Mouse (Mus musculus) heart, postnatal 0 days (tissue): ENCODE data around the gene Daglb. TPM values are rescaled to one million over a fixed set of nuclear protein-coding genes. Genes with fewer than 3 reads are reported as not detected.

Source experiments
- ATAC-seq: fragments of 200-750 bp; cut with Nextera tagmentation; 2 replicates; pipeline ENCODE4 v1.8.0; 2017; ENCODE audit warnings: low read depth, moderate number of reproducible peaks, moderate library complexity; ENCODE audit not compliant: insufficient read depth
- DNase-seq: peaks from one replicate; pipeline ENCODE4 v3.0.0-alpha.2; 2016; ENCODE audit warnings: low spot score
- H3K27ac ChIP-seq: fragments of 300-500 bp; sonication (generic); 2 replicates; pipeline ENCODE4 v1.5.1; 2014; ENCODE audit warnings: low read depth, mild to moderate bottlenecking
- H3K27me3 ChIP-seq: fragments of 300-500 bp; sonication (generic); 2 replicates; pipeline ENCODE4 v1.6.1; 2014; ENCODE audit warnings: low read length, mixed read lengths; ENCODE audit not compliant: control insufficient read depth, insufficient read depth
- H3K36me3 ChIP-seq: fragments of 300-500 bp; sonication (generic); replicated peaks from 2 replicates; pipeline ENCODE4 v1.6.1; 2014; ENCODE audit warnings: low read length, mixed read lengths; ENCODE audit not compliant: control insufficient read depth, insufficient read depth
- H3K4me1 ChIP-seq: fragments of 300-500 bp; sonication (generic); 2 replicates; pipeline ENCODE4 v1.6.1; 2014; ENCODE audit warnings: antibody characterized with exemption; ENCODE audit not compliant: control insufficient read depth, insufficient read depth
- H3K4me2 ChIP-seq: fragments of 300-500 bp; sonication (generic); 2 replicates; pipeline ENCODE4 v1.6.1; 2014; ENCODE audit warnings: low read depth, mild to moderate bottlenecking, low read length, moderate library complexity
- H3K4me3 ChIP-seq: fragments of 300-500 bp; sonication (generic); 2 replicates; pipeline ENCODE4 v1.5.1; 2014; ENCODE audit warnings: low read depth, low read length
- H3K9ac ChIP-seq: fragments of 300-500 bp; sonication (generic); replicated peaks from 2 replicates; pipeline ENCODE4 v1.6.1; 2014; ENCODE audit warnings: low read depth, low read length, mixed read lengths
- H3K9me3 ChIP-seq: fragments of 300-500 bp; sonication (generic); replicated peaks from 2 replicates; pipeline ENCODE4 v1.6.1; 2016; ENCODE audit warnings: low read length; ENCODE audit not compliant: control insufficient read depth
- CTCF ChIP-seq: IDR thresholded peaks from 2 replicates; pipeline ENCODE4 v1.5.1; 2016; ENCODE audit warnings: antibody characterized with exemption, control low read depth, low read depth
- EP300 ChIP-seq: IDR thresholded peaks from 2 replicates; pipeline ENCODE4 v1.6.1; 2016; ENCODE audit warnings: antibody characterized with exemption, low read depth
- WGBS: fragments of 180-500 bp; shearing (Covaris S2); extraction: QIAGEN DNeasy Blood & Tissue Kit; methylation state at CpG from one replicate; pipeline ENCODE4 v1.1.7; 2014; 5-methylcytosine and 5-hydroxymethylcytosine counted together
- polyA plus RNA-seq: library from polyadenylated mRNA; unstranded; fragments of >200 nt; fragmentation: Nextera tagmentation; extraction: Ambion mirVana; gene quantifications from 2 replicates; pipeline ENCODE4 v1.2.1, GENCODE M21; 2015
- total RNA-seq: library from RNA; depleted of rRNA; stranded (reverse); fragments of >200 nt; gene quantifications from 2 replicates; pipeline ENCODE4 v1.2.3, GENCODE M21; 2014; ENCODE audit warnings: low replicate concordance

The Daglb gene
- total and polyA plus RNA-seq, 2 experiments from 2014 or later, result 8.0 to 11.3 TPM

GRCm38 (mm10) chr5:143511577-143511976, 47.2 kb downstream of the Daglb start:
- H3K9me3 ChIP-seq, result no peaks in the 10 kb centered on the region
- no peaks in the 10 kb centered on the region for H3K27me3 ChIP-seq
- TF ChIP-seq CTCF (no peak), EP300 (no peak)
- no peak overlapping the region for H3K4me3 ChIP-seq
- no peak overlapping the region for H3K4me2 ChIP-seq
- peaks cover 34% of the 10 kb centered on the region for H3K4me1 ChIP-seq
- 50% methylated on average over 4 of the region's 4 CpGs for WGBS
- ATAC-seq (no peak), DNase-seq (no peak)
- no peak overlapping the region for H3K9ac ChIP-seq
- no peak overlapping the region; the same call in 1 of the 2 replicates for H3K27ac ChIP-seq
- H3K36me3 ChIP-seq, result peaks cover 57% of the 10 kb centered on the region

GRCm38 (mm10) chr5:143512305-143512704, 47.9 kb downstream of the Daglb start:
- Histone ChIP-seq H3K27ac (no peak overlapping the region; the same call in 1 of the 2 replicates), H3K9ac (no peak overlapping the region), H3K9me3 (no peaks in the 10 kb centered on the region), H3K4me3 (no peak overlapping the region), H3K4me1 (peaks cover 42% of the 10 kb centered on the region), H3K36me3 (peaks cover 55% of the 10 kb centered on the region), H3K27me3 (no peaks in the 10 kb centered on the region), H3K4me2 (no peak overlapping the region)
- 62% methylated on average over 4 of the region's 4 CpGs for WGBS
- TF ChIP-seq EP300 (no peak), CTCF (no peak)
- no peak for DNase-seq
- no peak for ATAC-seq

GRCm38 (mm10) chr5:143514878-143515277, 50.5 kb downstream of the Daglb start:
- Histone ChIP-seq H3K4me1 (peaks cover 53% of the 10 kb centered on the region), H3K27me3 (no peaks in the 10 kb centered on the region), H3K27ac (no peak overlapping the region), H3K4me3 (no peak overlapping the region), H3K9me3 (no peaks in the 10 kb centered on the region), H3K9ac (no peak overlapping the region), H3K36me3 (peaks cover 50% of the 10 kb centered on the region), H3K4me2 (no peak overlapping the region)
- no peak for DNase-seq
- 88% methylated on average over 5 of the region's 5 CpGs for WGBS
- ATAC-seq, result no peak
- TF ChIP-seq EP300 (no peak), CTCF (no peak)

- no peak for DNase-seq
- Histone ChIP-seq H3K4me3 (no peak overlapping the region), H3K9ac (no peak overlapping the region), H3K27me3 (no peaks in the 10 kb centered on the region), H3K4me2 (no peak overlapping the region), H3K4me1 (peaks cover 54% of the 10 kb centered on the region), H3K27ac (peak overlapping the region; percentile 57; the same call in 1 of the 2 replicates), H3K9me3 (no peaks in the 10 kb centered on the region), H3K36me3 (peaks cover 50% of the 10 kb centered on the region)
- TF ChIP-seq CTCF, result no peak
- no peak for TF ChIP-seq EP300
- WGBS, result 81% methylated on average over 11 of the region's 11 CpGs
- no peak for ATAC-seq
These were observed 52.6 kb downstream of the Daglb start for GRCm38 (mm10) chr5:143517005-143517404.

DNA sequence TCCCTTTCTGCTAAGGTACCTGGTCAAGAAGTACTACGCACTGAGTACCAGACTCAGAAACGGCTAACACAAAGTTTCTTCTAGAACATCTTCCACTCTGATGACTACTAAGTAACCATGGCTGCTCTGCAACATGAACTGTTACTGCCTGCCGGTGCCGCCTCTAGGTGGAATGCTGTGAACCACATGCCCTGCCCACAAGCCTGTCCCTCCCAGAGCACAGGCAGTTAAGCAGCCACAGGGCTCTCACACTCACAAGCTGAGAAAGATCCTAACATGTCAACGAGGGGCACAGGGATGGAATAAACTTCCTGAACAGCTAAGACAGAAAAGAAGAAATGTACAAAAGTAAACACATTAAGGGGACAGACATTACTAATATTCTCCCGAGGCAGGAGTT, 53.1 kb downstream of the Daglb start:
- Histone ChIP-seq H3K9ac (no peak overlapping the region), H3K9me3 (no peaks in the 10 kb centered on the region), H3K4me1 (peaks cover 54% of the 10 kb centered on the region), H3K27me3 (no peaks in the 10 kb centered on the region), H3K4me3 (no peak overlapping the region), H3K4me2 (no peak overlapping the region), H3K36me3 (peaks cover 48% of the 10 kb centered on the region), H3K27ac (peak overlapping the region; percentile 57; the same call in 1 of the 2 replicates)
- TF ChIP-seq CTCF (peak; percentile 17; the same call in 1 of the 2 replicates), EP300 (no peak)
- WGBS, result 45% methylated on average over 6 of the region's 6 CpGs
- DNase-seq (peak; percentile 30), ATAC-seq (0 out of 2 replicates have a peak, but pooled peaks have one; percentile 30)

DNA sequence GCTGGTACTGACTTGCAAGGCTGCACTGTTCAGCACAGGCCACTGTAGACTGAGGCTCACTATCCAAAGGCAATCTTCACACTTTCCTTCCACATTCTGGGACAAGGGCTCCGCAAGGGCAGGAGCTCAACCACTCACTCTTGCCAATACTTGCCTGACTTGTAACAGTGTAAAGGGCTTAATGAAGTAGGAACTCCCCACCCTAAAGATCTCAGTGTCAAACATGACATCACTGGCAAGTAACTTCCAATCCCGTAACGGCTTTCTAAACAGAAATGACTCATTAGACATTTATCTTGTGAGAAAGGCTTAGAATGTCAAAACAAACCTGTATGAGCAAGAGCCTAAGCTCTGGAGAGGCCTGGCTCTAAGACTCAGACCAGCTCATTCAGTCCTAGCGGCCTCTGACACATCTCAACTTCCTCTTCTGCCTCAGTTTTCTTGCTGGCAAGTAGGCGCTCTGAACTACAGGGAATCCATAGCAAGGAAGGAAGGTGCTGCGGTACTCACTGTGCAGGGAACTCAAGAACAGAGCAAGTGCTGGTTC, 53.7 kb downstream of the Daglb start:
- H3K4me1 ChIP-seq, result peaks cover 55% of the 10 kb centered on the region
- no peak overlapping the region for H3K4me3 ChIP-seq
- H3K36me3 ChIP-seq, result peaks cover 45% of the 10 kb centered on the region
- peak; percentile 57 for ATAC-seq
- no peaks in the 10 kb centered on the region for H3K9me3 ChIP-seq
- H3K4me2 ChIP-seq, result no peak overlapping the region
- peak overlapping the region; percentile 57 for H3K27ac ChIP-seq
- H3K9ac ChIP-seq, result no peak overlapping the region
- peak; percentile 64 for DNase-seq
- H3K27me3 ChIP-seq, result no peaks in the 10 kb centered on the region
- TF ChIP-seq EP300 (no peak), CTCF (no peak; the same call in 1 of the 2 replicates)
- 36% methylated on average over 6 of the region's 6 CpGs for WGBS
